9 mouse cellular contexts compared by ENCODE assay signal in genomic region chr14:54574253-54574652, GRCm38 (mm10). TPM values are rescaled to one million over a fixed set of nuclear protein-coding genes. Genes with fewer than 3 reads are reported as not detected.
DNase-seq lines count a peak whose midpoint lies in the region; ATAC-seq lines count a peak whose summit lies in the region.
"Had no signal": no experiment of that assay in that cellular context is flagged by ENCODE, and none has a peak within 500 bp of the region (broad histone marks: within the 10 kb centered on the region; RNA-seq: fewer than 3 reads in every experiment).

No protein-coding gene starts in this region.

- DNase-seq in kidney, adult 11 months = no peak
- DNase-seq in fat pad, adult 2 months (ENCODE audit: extremely low read depth, low read depth, low spot score) = peak; percentile 51
- DNase-seq in kidney, postnatal 14 days = peak; percentile 24
- peak; percentile 37 for DNase-seq in neural tube, embryonic 10.5 days (ENCODE audit: extremely low spot score, low spot score)
- no peak for DNase-seq in layer of hippocampus, postnatal 36 days
- DNase-seq in frontal cortex, adult 2 months (ENCODE audit: extremely low spot score in 1 of 2, low spot score in 1 of 2) = no peak

- ATAC-seq in kidney, embryonic 15.5 days (replicated peaks; ENCODE audit: low FRiP score) = no peak
- ATAC-seq in erythroid progenitor cell, adult 5-6 weeks (replicated peaks; ENCODE audit: low FRiP score, poor library complexity, severe bottlenecking) = no peak

- peak overlapping the region; percentile 84 for H3K4me2 ChIP-seq in kidney, embryonic 15.5 days

- H3K9me3 ChIP-seq in kidney, embryonic 15.5 days (replicated peaks) = no peaks in the 10 kb centered on the region

- H3K4me1 ChIP-seq in kidney, embryonic 15.5 days = peaks cover 64% of the 10 kb centered on the region

- WGBS in kidney, embryonic 15.5 days = 17% methylated on average over 4 of the region's 4 CpGs

- H3K9ac ChIP-seq in kidney, embryonic 15.5 days = peak overlapping the region; percentile 44

- H3K4me3 ChIP-seq in kidney, embryonic 15.5 days (replicated peaks) = peak overlapping the region; percentile 80

- H3K36me3 ChIP-seq in kidney, embryonic 15.5 days = peaks cover 40% of the 10 kb centered on the region

- peak overlapping the region; percentile 66 for H3K27ac ChIP-seq in kidney, embryonic 15.5 days
- H3K27ac ChIP-seq: macrophage had no signal

- no peaks in the 10 kb centered on the region for H3K27me3 ChIP-seq in kidney, embryonic 15.5 days

RNA-seq across cellular contexts. Expression of gene Ajuba, which starts 3.1 kb away (rescaled TPM):
- polyA plus RNA-seq in kidney, embryonic 15.5 days (2015; fragmentation: Nextera tagmentation; extraction: Ambion mirVana) = 45.9 and 50.4 TPM in 2 replicates
- 2.5 TPM in 1 of 2 replicates, not detected in the other for total RNA-seq in erythroid progenitor cell, adult 5-6 weeks (2015; ENCODE audit: low replicate concordance)
- not detected in 2 replicates for total RNA-seq in erythroid progenitor cell, adult 5-6 weeks (2017; ENCODE audit: low replicate concordance)
- 1 to 10 TPM in 1 of 2 experiments, under 1 TPM in 1; 0.95 to 1.5 TPM for total RNA-seq in layer of hippocampus, postnatal 36 days (2021)
- 2.3 and 2.8 TPM in 2 replicates for polyA plus RNA-seq in frontal cortex, adult 2 months (2012; rRNA removed)

RNA-seq across cellular contexts. Expression of gene Haus4, which starts 19.8 kb away (rescaled TPM):
- polyA plus RNA-seq in kidney, embryonic 15.5 days (2015; fragmentation: Nextera tagmentation; extraction: Ambion mirVana) = 50.7 and 53.2 TPM in 2 replicates
- 63.4 and 91.4 TPM in 2 replicates for total RNA-seq in erythroid progenitor cell, adult 5-6 weeks (2015; ENCODE audit: low replicate concordance)
- 43.3 and 75.6 TPM in 2 replicates for total RNA-seq in erythroid progenitor cell, adult 5-6 weeks (2017; ENCODE audit: low replicate concordance)
- total RNA-seq in layer of hippocampus, postnatal 36 days (2021) = 1 to 10 TPM; 4.0 to 5.3 TPM
- 7.2 and 8.2 TPM in 2 replicates for polyA plus RNA-seq in frontal cortex, adult 2 months (2012; rRNA removed)

RNA-seq across cellular contexts. Expression of gene 4931414P19Rik, which starts 31.5 kb away (rescaled TPM):
- 10.2 and 11.3 TPM in 2 replicates for polyA plus RNA-seq in kidney, embryonic 15.5 days (2015; fragmentation: Nextera tagmentation; extraction: Ambion mirVana)
- total RNA-seq in erythroid progenitor cell, adult 5-6 weeks (2015; ENCODE audit: low replicate concordance) = 1.3 and 14.1 TPM in 2 replicates
- total RNA-seq in erythroid progenitor cell, adult 5-6 weeks (2017; ENCODE audit: low replicate concordance) = 2.2 and 4.7 TPM in 2 replicates
- total RNA-seq in layer of hippocampus, postnatal 36 days (2021) = 1 to 10 TPM; 4.7 to 5.5 TPM
- 5.8 and 7.6 TPM in 2 replicates for polyA plus RNA-seq in frontal cortex, adult 2 months (2012; rRNA removed)

RNA-seq across cellular contexts. Expression of gene Psmb5, which starts 43.6 kb away (rescaled TPM):
- polyA plus RNA-seq in kidney, embryonic 15.5 days (2015; fragmentation: Nextera tagmentation; extraction: Ambion mirVana) = 422 and 424 TPM in 2 replicates
- total RNA-seq in erythroid progenitor cell, adult 5-6 weeks (2015; ENCODE audit: low replicate concordance) = 44.9 and 56.2 TPM in 2 replicates
- 8.7 and 14.7 TPM in 2 replicates for total RNA-seq in erythroid progenitor cell, adult 5-6 weeks (2017; ENCODE audit: low replicate concordance)
- total RNA-seq in layer of hippocampus, postnatal 36 days (2021) = 100 to 1,000 TPM; 203 to 230 TPM
- polyA plus RNA-seq in frontal cortex, adult 2 months (2012; rRNA removed) = 177 and 178 TPM in 2 replicates

RNA-seq across cellular contexts. Expression of gene Psmb11, which starts 47.0 kb away (rescaled TPM):
- not detected in 2 replicates for polyA plus RNA-seq in kidney, embryonic 15.5 days (2015; fragmentation: Nextera tagmentation; extraction: Ambion mirVana)
- not detected in 2 replicates for total RNA-seq in erythroid progenitor cell, adult 5-6 weeks (2015; ENCODE audit: low replicate concordance)
- not detected in 2 replicates for total RNA-seq in erythroid progenitor cell, adult 5-6 weeks (2017; ENCODE audit: low replicate concordance)
- under 1 TPM; 0.23 to 0.27 TPM for total RNA-seq in layer of hippocampus, postnatal 36 days (2021)
- polyA plus RNA-seq in frontal cortex, adult 2 months (2012; rRNA removed) = 0.46 and 0.54 TPM in 2 replicates
- polyA plus RNA-seq: macrophage had no signal

Comparison
In these comparisons a context has a peak if more than half of its experiments do, and no peak if none do; other contexts are left out.
1. DNase-seq: peak in fat pad, adult 2 months (single experiment), kidney, postnatal 14 days (single experiment) and neural tube, embryonic 10.5 days (single experiment); none in kidney, adult 11 months (single experiment), layer of hippocampus, postnatal 36 days (0 of 2) and frontal cortex, adult 2 months (0 of 2).
2. RNA of gene Haus4, which starts 19.8 kb away (total RNA-seq): 43.3 to 91.4 TPM in erythroid progenitor cell, adult 5-6 weeks; 4.0 to 5.3 TPM in layer of hippocampus, postnatal 36 days; every median in the first group is over 4 times any median in the second.